Mouse (Mus musculus): ENCODE measurements around the gene Mafg.

Mafg gene

GRCm38 (mm10) chr11:120623961-120624679 lies 9.3 kb downstream of the Mafg start:
- DNase-seq (ENCODE audit: low read depth, low spot score) = no peak

DNA sequence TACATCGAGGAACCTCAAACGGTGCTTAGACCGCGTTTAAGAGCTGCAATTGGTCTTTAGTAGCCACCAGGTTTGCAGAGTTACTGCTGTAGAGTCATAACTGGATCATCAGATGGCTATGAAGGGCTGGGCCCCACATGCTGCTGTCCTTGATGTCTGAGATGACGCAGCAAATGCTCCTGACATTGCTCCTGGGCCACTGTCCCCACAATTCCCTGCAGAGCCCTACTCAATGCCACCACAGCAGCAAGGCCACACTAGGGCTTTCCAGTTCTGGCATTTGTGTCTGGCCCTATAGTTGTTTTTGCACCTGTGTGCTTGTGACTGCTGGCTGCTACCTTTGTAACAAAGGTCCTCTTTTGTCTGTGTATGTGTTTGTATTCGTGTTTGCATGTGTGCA lies 10.6 kb downstream of the Mafg start:
- no peak for DNase-seq (ENCODE audit: low read depth, low spot score)

- DNase-seq (ENCODE audit: low read depth, low spot score) = no peak
These were observed 13.2 kb downstream of the Mafg start for GRCm38 (mm10) chr11:120620195-120620594.

DNA sequence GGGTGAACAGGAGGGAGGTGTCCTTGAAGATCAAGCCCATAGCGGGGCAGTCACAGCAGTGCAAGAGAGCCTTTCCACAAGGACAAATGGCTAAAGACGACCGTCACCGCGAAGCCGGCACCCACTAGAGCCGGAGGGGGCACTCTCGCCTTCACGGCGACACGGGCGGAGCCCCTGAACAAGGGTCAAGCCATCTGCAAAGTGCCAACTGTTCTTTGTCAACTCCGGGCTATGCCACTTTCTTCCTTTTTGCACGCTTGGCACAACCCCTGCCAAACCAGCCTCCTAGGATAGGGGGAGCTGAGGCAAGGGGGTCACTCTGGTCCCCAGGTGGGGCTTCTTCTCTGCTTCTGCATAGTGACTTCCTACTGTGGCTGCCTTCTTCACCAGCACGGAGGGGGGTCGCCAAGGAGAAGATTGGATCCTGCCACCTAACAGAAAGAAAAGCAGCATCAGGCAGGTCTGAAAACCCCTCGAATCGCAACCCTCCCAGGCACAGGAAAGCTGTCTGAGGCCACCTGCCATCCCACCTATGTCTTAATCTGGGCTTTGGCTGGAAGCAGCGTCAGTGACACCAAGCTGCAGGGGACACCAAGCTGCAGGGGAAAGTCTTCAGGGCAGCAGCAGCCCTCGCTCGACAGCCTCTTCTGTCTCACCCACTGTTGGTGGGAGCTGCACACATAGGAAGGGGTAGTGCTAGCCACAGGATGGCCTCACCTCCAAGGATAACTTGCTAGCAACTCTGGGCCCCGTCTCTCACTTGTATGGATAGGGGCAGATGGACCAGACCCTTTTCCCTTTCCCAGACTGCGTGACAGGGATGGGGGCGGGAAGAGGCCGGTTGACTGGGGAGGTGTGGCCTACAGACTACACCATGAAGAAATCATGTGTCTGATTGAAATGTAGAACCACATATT lies 14.5 kb downstream of the Mafg start:
- DNase-seq (ENCODE audit: low read depth, low spot score) = no peak

- peak; percentile 90 for DNase-seq (ENCODE audit: low read depth, low spot score)
These were observed 15.8 kb downstream of the Mafg start, which contains the start of gene Pcyt2 for GRCm38 (mm10) chr11:120617519-120618112. Gene Pcyt2, minus strand, starts transcription at chr11:120617936.

GRCm38 (mm10) chr11:120616617-120617294 lies 16.6 kb downstream of the Mafg start:
- no peak for DNase-seq (ENCODE audit: low read depth, low spot score)

GRCm38 (mm10) chr11:120615606-120616203 lies 17.7 kb downstream of the Mafg start:
- no peak for DNase-seq (ENCODE audit: low read depth, low spot score)

- no peak for DNase-seq (ENCODE audit: low read depth, low spot score)
These were observed 18.2 kb downstream of the Mafg start for GRCm38 (mm10) chr11:120615167-120615566.

DNA sequence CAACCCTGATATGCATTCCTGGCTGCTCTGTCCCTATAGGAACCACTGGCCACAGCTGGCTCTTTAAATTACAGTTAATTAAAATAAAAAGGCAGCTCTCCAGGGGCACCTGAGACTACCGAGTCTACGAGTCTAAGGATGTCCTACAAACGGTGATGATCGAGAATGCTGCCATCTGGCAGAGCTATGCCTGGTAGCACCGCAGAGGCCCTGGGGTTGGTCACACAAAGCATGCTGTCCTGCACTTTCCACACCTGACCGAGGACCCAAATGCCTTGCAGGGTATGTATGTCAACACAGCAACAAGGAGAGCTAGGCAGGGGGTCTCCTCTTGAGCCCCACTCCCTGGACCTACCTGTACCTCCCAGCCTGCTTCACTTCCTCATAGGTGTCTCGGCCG lies 19.4 kb downstream of the Mafg start:
- no peak for DNase-seq (ENCODE audit: low read depth, low spot score)

DNA sequence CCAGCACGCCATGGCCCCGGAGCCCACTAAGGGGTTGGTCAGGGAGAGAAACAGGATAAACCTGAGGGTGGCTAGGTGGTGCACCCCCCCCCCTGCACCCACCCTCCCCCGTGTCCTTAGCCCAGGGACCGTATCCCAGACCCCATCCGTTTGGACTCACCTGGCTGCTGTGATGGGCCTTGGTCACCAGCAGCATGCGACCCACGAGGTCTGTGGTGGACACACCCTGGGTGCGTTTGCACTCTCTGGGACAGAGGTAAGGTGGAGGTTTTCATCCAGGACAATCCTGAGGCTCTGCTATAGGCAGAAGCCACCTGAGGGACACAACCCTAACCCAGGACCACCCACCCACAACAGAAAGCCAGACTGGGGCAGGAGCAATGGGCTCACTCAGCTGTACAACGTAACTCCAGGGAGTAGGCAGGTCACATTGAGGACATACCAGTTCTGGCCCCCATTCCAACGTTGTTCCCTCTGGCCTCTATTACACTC lies 19.9 kb downstream of the Mafg start:
- DNase-seq (ENCODE audit: low read depth, low spot score) = no peak

DNA sequence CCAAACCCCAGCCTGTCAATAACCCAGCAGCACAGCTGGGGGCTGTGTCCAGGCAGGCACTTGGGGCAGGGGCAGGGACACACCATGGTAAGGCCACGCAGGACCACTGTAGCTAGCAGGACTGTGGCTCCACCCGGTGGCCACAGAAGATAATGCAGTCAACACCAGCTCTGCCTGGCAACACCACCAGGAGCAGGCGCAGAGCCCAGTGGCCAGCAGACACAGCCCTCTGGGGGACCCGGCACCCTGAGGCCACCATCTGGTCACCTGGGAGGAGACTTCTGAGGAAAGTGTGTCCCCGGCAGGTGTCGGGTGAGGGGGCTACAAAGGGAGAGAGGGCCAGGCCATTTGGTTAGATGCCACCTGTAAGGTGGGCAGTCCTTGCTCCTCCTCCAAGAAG lies 20.6 kb downstream of the Mafg start:
- DNase-seq (ENCODE audit: low read depth, low spot score) = peak; percentile 76

DNA sequence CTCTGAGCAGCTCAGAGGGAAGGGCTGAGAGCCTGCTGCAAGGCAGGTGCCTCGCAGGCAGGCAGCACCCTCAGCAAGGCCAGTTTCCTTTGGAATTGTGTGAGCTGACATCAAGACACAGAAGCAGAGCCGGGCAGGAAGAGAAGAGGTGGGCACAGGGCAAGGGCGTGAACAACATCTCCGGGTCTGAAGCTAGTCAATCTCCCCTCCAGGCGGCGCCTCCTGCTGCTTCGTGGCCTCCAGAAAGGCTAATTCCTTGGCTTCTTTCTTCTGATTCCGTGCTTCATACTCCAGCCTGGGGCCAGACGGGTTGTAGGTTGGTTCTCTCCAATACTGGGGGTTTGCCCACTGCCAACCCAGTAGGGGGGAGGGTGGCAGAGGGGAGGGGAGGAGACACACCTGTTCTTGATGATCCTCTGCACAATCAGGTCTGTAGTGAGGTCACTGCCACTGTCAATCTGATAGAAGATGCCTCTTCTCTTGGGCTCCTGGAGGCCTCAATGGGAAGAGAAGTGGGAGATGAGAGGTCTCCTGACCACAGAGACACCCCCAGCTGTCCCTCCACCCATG lies 22.8 kb downstream of the Mafg start:
- DNase-seq (ENCODE audit: low read depth, low spot score) = no peak

DNA sequence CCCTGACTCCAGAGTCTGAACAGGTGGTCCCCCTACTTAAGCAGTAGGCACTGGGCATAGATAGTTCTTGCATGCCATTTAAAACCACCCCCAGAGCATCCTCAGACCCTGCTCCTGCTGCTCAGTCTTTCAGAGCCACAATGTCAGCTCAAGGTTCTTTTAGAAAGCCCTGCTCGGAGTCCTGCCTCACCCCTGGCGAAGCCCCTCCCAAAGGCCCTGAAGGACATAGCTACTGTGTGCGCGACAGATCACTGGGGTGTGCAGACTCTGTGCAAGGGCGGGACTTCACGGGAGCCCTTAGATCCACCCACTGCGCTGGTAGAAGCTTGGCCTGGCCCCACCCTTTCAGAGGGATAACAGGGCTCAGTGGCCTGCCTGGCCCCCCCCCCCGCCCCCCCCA lies 24.1 kb downstream of the Mafg start:
- DNase-seq (ENCODE audit: low read depth, low spot score) = no peak

DNA sequence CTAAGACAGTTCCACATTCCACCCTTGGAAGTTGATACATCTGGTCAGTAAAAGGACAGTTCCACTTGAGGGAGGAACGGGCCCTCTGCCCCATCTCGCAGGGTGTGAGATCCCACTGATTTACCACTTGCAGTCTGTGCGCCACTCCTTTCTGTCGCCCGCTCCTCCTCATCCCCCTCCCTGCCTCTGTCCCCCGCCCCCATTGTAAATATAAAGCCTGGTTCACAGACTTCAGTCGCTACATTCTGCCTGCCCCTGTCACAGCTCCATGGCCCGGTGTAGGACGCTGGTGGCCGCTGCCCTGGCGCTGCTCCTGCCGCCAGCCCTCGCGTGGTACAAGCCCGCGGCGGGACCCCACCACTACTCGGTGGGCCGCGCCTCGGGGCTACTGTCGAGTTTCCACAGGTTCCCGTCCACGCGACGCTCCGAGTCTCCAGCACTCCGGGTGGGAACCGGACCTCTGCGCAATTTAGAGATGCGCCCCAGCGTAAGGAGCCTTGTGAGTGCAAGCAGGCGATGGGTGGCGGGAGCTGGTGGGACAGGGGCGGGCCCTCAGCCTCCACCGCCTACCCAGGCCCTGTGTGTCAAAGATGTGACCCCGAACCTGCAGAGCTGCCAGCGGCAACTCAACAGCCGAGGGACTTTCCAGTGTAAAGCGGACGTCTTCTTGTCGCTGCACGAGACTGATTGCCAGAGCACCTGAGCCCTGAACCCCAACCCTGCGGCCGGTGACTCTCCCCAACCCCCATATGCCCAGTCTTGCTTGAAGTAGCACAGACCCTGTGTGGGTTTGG lies 25.0 kb downstream of the Mafg start, which contains the start of gene Npb:
Npb (plus strand) TSS at position 237 of the 794 bp plus-strand sequence.
- no peak for DNase-seq (ENCODE audit: low read depth, low spot score)

DNA sequence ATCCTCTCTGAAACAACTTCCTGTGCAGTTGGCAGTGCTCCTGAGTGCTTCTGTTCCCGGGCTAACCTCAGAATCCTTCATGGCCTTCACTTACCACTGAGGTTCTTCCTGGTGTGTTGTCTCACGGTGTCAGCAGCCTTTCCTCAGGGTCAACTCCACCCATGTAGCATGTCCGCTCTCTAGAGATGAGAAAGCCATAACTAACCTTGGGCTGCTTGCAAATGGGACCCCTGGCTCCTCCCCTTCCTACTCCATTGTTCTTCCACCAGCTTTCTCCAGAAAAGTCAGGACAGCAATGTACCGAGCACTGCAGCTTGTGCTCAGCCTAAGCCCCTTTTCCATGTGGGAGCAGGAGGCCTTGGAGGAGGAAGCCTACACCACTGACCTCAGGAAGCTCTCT lies 26.6 kb downstream of the Mafg start:
- no peak for DNase-seq (ENCODE audit: low read depth, low spot score)

DNA sequence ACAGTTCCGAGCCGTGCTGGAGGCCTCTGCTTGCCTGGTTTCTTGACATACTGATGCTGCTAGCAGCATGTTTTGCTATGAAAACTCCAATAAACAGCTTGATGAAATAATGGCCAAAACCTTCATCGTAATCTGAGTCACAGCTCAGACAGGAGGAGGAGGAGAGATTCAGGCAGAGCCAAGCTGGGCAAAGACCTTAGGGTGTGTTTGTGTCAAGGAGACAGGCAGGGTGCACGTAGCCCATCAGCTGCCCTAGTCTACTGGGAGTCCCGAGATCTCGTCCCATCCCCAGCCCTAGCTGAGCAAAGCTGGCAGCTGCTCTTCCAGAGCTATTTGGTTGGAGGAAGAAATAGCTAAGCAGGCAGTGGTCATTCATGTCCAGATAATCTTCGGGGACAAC lies 27.7 kb downstream of the Mafg start:
- no peak for DNase-seq (ENCODE audit: low read depth, low spot score)

DNA sequence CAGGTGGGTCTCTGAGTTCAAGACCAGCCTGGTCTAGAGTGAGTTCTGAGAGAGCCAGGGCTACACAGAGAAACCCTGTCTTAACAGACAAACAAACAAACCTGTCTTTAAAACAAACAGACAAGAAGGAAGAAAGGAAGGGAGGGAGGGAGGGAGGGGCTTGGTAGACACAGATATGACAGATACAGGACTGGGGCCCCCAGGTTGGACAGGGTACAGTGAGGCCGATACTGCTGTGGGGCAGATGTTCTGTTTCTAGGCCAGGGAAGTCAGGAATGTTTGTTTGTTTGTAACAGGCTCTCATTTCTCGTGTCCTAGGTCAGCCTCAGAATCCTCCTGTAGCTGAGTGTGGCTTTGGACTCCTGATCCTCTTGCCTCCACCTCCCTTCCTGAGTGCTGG lies 29.9 kb downstream of the Mafg start:
- DNase-seq (ENCODE audit: low read depth, low spot score) = no peak

DNA sequence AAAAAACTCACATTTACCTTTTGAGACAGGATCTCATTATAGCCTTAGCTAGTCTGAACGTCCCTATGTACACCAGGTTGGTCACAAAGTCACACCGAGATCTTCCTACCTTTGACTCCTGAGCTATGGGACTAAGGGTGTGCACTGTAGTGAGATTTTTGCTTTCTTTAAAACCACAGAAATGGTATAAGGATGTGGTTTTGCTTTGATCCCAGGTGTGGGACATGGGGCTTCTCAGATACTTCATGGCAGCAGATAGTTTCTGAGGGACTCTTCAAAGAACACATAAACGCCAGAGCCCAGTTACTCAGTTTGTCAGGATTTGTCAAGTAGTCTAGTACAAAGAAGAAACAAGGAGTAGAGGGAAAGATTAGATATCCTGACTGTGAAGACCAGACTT lies 32.7 kb downstream of the Mafg start:
- DNase-seq (ENCODE audit: low read depth, low spot score) = no peak

GRCm38 (mm10) chr11:120598990-120599549 lies 34.3 kb downstream of the Mafg start:
- no peak for DNase-seq (ENCODE audit: low read depth, low spot score)
